Mouse (Mus musculus) CH12.LX (cell line): ENCODE measurements at regions not wholly inside any gene's neighbourhood (a gene's known extent, or its start where the extent isn't known, plus 50 kb on each side); places are given as distances from the start of the nearest gene placed in this dataset.

Experiments used
- CTCF ChIP-seq, 2 experiments: IDR thresholded peaks in 1 of 2; conservative IDR thresholded peaks in 1 of 2; 2 replicates each; pipeline ENCODE4 v1.5.1; 2011 to 2012; ENCODE audit warnings: low read depth in 2 of 2, low read length in 2 of 2, improper control_type of control experiment in 1 of 2, inconsistent platforms in 1 of 2, mild to moderate bottlenecking in 1 of 2, moderate library complexity in 1 of 2
- EP300 ChIP-seq: IDR thresholded peaks from 2 replicates; pipeline ENCODE4 v1.6.1; 2011; ENCODE audit warnings: low read length, improper control_type of control experiment
- HCFC1 ChIP-seq: IDR thresholded peaks from 2 replicates; pipeline ENCODE4 v1.6.1; 2012; ENCODE audit warnings: low read depth, mild to moderate bottlenecking, inconsistent platforms, low read length, improper control_type of control experiment
- JUND ChIP-seq: conservative IDR thresholded peaks from 2 replicates; pipeline ENCODE4 v1.6.1; 2011; ENCODE audit warnings: low read depth, low read length, improper control_type of control experiment
- MAFK ChIP-seq: IDR thresholded peaks from 2 replicates; pipeline ENCODE4 v1.6.1; 2011; ENCODE audit warnings: low read length, improper control_type of control experiment; ENCODE audit not compliant: insufficient replicate concordance
- MAZ ChIP-seq: IDR thresholded peaks from 2 replicates; pipeline ENCODE4 v1.6.1; 2012; ENCODE audit warnings: low read depth, mild to moderate bottlenecking, inconsistent platforms, low read length, improper control_type of control experiment, moderate library complexity
- NRF1 ChIP-seq: IDR thresholded peaks from 2 replicates; pipeline ENCODE4 v1.6.1; 2014; ENCODE audit warnings: low read depth, mild to moderate bottlenecking, inconsistent platforms, low read length, improper control_type of control experiment, moderate library complexity
- POLR2A ChIP-seq: IDR thresholded peaks from 2 replicates; pipeline ENCODE4 v1.6.1; 2011; ENCODE audit warnings: low read depth, mild to moderate bottlenecking, improper control_type of control experiment, low read length
- POLR2AphosphoS2 ChIP-seq: IDR thresholded peaks from 2 replicates; pipeline ENCODE4 v1.6.1; 2011; ENCODE audit warnings: low read depth, low read length, improper control_type of control experiment
- RAD21 ChIP-seq: IDR thresholded peaks from 2 replicates; pipeline ENCODE4 v1.6.1; 2011; ENCODE audit warnings: low read depth, mild to moderate bottlenecking, low read length, improper control_type of control experiment, moderate library complexity
- TCF12 ChIP-seq: IDR thresholded peaks from 2 replicates; pipeline ENCODE4 v1.6.1; 2014; ENCODE audit warnings: low read depth, mild to moderate bottlenecking, inconsistent platforms, low read length, improper control_type of control experiment
- USF1 ChIP-seq: IDR thresholded peaks from 2 replicates; pipeline ENCODE4 v1.6.1; 2014; ENCODE audit warnings: low read depth, mild to moderate bottlenecking, inconsistent platforms, low read length, improper control_type of control experiment
- USF2 ChIP-seq: conservative IDR thresholded peaks from 2 replicates; pipeline ENCODE4 v1.6.1; 2011; ENCODE audit warnings: low read depth, low read length, improper control_type of control experiment
- ZNF384 ChIP-seq: IDR thresholded peaks from 2 replicates; pipeline ENCODE4 v1.6.1; 2012; ENCODE audit warnings: low read depth, low read length, improper control_type of control experiment, inconsistent platforms

- TF ChIP-seq CTCF (conservative IDR thresholded peaks at IDR 0.05 in 1 of 2, IDR thresholded peaks at IDR 0.05 in 1 of 2; ENCODE audit: low read depth in 2 of 2, low read length in 2 of 2): no peak
- TF ChIP-seq TCF12: no peak
- no peak for TF ChIP-seq HCFC1
- no peak for TF ChIP-seq NRF1
- TF ChIP-seq POLR2A: no peak
- TF ChIP-seq RAD21: no peak
- no peak for TF ChIP-seq USF1
- no peak for TF ChIP-seq MAZ
- TF ChIP-seq ZNF384: no peak
- no peak for TF ChIP-seq POLR2AphosphoS2
- TF ChIP-seq JUND: no peak
- no peak for TF ChIP-seq USF2
- no peak for TF ChIP-seq EP300
- no peak for TF ChIP-seq MAFK
Observed at GRCm38 (mm10) chr7:73195306-73195705, 180.0 kb upstream of the Rgma start.
